14 mouse cellular contexts compared by ENCODE assay signal in genomic region chr6:145713241-145714114, GRCm38 (mm10). TPM values are rescaled to one million over a fixed set of nuclear protein-coding genes. Genes with fewer than 3 reads are reported as not detected.
A peak's percentile ranks its signal among the peaks of the same experiment; 100 is the strongest.
DNase-seq lines count a peak whose midpoint lies in the region; ATAC-seq and TF ChIP-seq lines count a peak whose summit lies in the region.
"Had no signal": no experiment of that assay in that cellular context is flagged by ENCODE, and none has a peak within 500 bp of the region (broad histone marks: within the 10 kb centered on the region; RNA-seq: fewer than 3 reads in every experiment).

No protein-coding gene starts in this region.

- no peaks in the 10 kb centered on the region for H3K27me3 ChIP-seq in hindbrain, embryonic 11.5 days (ENCODE audit: control insufficient read depth, insufficient read depth, low read length)
- no peaks in the 10 kb centered on the region for H3K27me3 ChIP-seq in hindbrain, embryonic 13.5 days
- no peaks in the 10 kb centered on the region for H3K27me3 ChIP-seq in embryonic facial prominence, embryonic 11.5 days (ENCODE audit: control insufficient read depth, insufficient read depth, low read length)
- H3K27me3 ChIP-seq in myocyte (ENCODE audit: control insufficient read depth, insufficient read depth, insufficient read length) = no peaks in the 10 kb centered on the region
- no peaks in the 10 kb centered on the region for H3K27me3 ChIP-seq in heart, embryonic 11.5 days (ENCODE audit: control insufficient read depth, insufficient read depth, low read length)
- H3K27me3 ChIP-seq: liver, embryonic 12.5 days had no signal

- H3K9me3 ChIP-seq in hindbrain, embryonic 11.5 days (ENCODE audit: control insufficient read depth, low read length) = no peaks in the 10 kb centered on the region
- H3K9me3 ChIP-seq in hindbrain, embryonic 13.5 days = no peaks in the 10 kb centered on the region
- no peaks in the 10 kb centered on the region for H3K9me3 ChIP-seq in embryonic facial prominence, embryonic 11.5 days (replicated peaks; ENCODE audit: control insufficient read depth, low read length)
- no peaks in the 10 kb centered on the region for H3K9me3 ChIP-seq in heart, embryonic 11.5 days (replicated peaks; ENCODE audit: control insufficient read depth, low read length)
- H3K9me3 ChIP-seq: liver, embryonic 12.5 days had no signal

- no peak overlapping the region for H3ac ChIP-seq in myocyte (ENCODE audit: control insufficient read depth, insufficient read length)

- H3K4me2 ChIP-seq in hindbrain, embryonic 11.5 days (replicated peaks; ENCODE audit: low read depth, low read length) = no peak overlapping the region
- H3K4me2 ChIP-seq in hindbrain, embryonic 13.5 days = no peak overlapping the region
- H3K4me2 ChIP-seq in embryonic facial prominence, embryonic 11.5 days (ENCODE audit: low read depth, low read length) = no peak overlapping the region
- peak overlapping the region; percentile 24 for H3K4me2 ChIP-seq in myocyte (ENCODE audit: low read depth)
- no peak overlapping the region for H3K4me2 ChIP-seq in heart, embryonic 11.5 days
- H3K4me2 ChIP-seq: liver, embryonic 12.5 days had no signal

- no peaks in the 10 kb centered on the region for H3K79me2 ChIP-seq in myocyte (ENCODE audit: control insufficient read depth, insufficient read depth)

- 0 out of 2 replicates have a peak, but pooled peaks have one; percentile 43 for ATAC-seq in hindbrain, embryonic 11.5 days (ENCODE audit: low FRiP score)
- no peak; the same call in 1 of the 2 replicates for ATAC-seq in hindbrain, embryonic 13.5 days (ENCODE audit: low FRiP score)
- no peak for ATAC-seq in embryonic facial prominence, embryonic 11.5 days (replicated peaks; ENCODE audit: insufficient number of reproducible peaks, low FRiP score, low TSS enrichment, low read depth)
- ATAC-seq in heart, embryonic 11.5 days (replicated peaks; ENCODE audit: insufficient number of reproducible peaks, low FRiP score, low TSS enrichment) = no peak
- ATAC-seq: CD4-positive, CD25-positive, alpha-beta regulatory T cell, adult 4 months; inflammation-experienced regulatory T-cells, adult 6 months; liver, embryonic 12.5 days had no signal

- H3K4me3 ChIP-seq in hindbrain, embryonic 11.5 days (ENCODE audit: low read depth, low read length) = no peak overlapping the region
- no peak overlapping the region for H3K4me3 ChIP-seq in hindbrain, embryonic 13.5 days
- no peak overlapping the region for H3K4me3 ChIP-seq in embryonic facial prominence, embryonic 11.5 days (ENCODE audit: low read depth, low read length)
- no peak overlapping the region for H3K4me3 ChIP-seq in myocyte
- no peak overlapping the region for H3K4me3 ChIP-seq in heart, embryonic 11.5 days (ENCODE audit: low read depth, low read length)
- H3K4me3 ChIP-seq: liver, embryonic 12.5 days had no signal

- no peak overlapping the region for H3K27ac ChIP-seq in hindbrain, embryonic 11.5 days (ENCODE audit: low read depth, low read length)
- no peak overlapping the region for H3K27ac ChIP-seq in hindbrain, embryonic 13.5 days
- H3K27ac ChIP-seq in embryonic facial prominence, embryonic 11.5 days (replicated peaks; ENCODE audit: low read depth, low read length) = no peak overlapping the region
- H3K27ac ChIP-seq in heart, embryonic 11.5 days (ENCODE audit: low read depth, low read length) = no peak overlapping the region; the same call in 1 of the 2 replicates
- H3K27ac ChIP-seq: liver, embryonic 12.5 days had no signal

- peaks cover 4% of the 10 kb centered on the region for H3K4me1 ChIP-seq in hindbrain, embryonic 11.5 days (replicated peaks; ENCODE audit: control insufficient read depth, insufficient read depth, low read length)
- peaks cover 9% of the 10 kb centered on the region for H3K4me1 ChIP-seq in hindbrain, embryonic 13.5 days (replicated peaks)
- no peaks in the 10 kb centered on the region for H3K4me1 ChIP-seq in embryonic facial prominence, embryonic 11.5 days (ENCODE audit: control insufficient read depth, insufficient read depth, low read length)
- H3K4me1 ChIP-seq in heart, embryonic 11.5 days (ENCODE audit: control insufficient read depth, insufficient read depth, low read length) = peaks cover 4% of the 10 kb centered on the region; the same call in 1 of the 2 replicates
- H3K4me1 ChIP-seq: liver, embryonic 12.5 days had no signal

- 32% methylated on average over 8 of the region's 8 CpGs for WGBS in hindbrain, embryonic 11.5 days
- WGBS in hindbrain, embryonic 13.5 days = 26% methylated on average over 8 of the region's 8 CpGs
- WGBS in embryonic facial prominence, embryonic 11.5 days = 50% methylated on average over 8 of the region's 8 CpGs
- WGBS in heart, embryonic 11.5 days (ENCODE audit: insufficient replicate concordance) = 52% methylated on average over 8 of the region's 8 CpGs

- H3K9ac ChIP-seq in hindbrain, embryonic 11.5 days (ENCODE audit: low read depth, low read length) = 0 out of 2 replicates have a peak overlapping the region, but pooled peaks have one; percentile 7
- H3K9ac ChIP-seq in hindbrain, embryonic 13.5 days = no peak overlapping the region
- no peak overlapping the region for H3K9ac ChIP-seq in embryonic facial prominence, embryonic 11.5 days (replicated peaks; ENCODE audit: low read length)
- H3K9ac ChIP-seq in heart, embryonic 11.5 days (ENCODE audit: low read depth, low read length) = no peak overlapping the region
- H3K9ac ChIP-seq: liver, embryonic 12.5 days had no signal

- TF ChIP-seq POLR2A in myocyte (IDR thresholded peaks at IDR 0.05; ENCODE audit: insufficient read length, low read depth) = no peak

- peak; percentile 22 for DNase-seq in hindbrain, embryonic 11.5 days (ENCODE audit: low spot score)
- DNase-seq in Muller cell, postnatal 12 days (ENCODE audit: inconsistent ontology term) = peak; percentile 69
- DNase-seq in embryonic facial prominence, embryonic 11.5 days (ENCODE audit: low spot score) = peak; percentile 36
- DNase-seq in heart, postnatal 14 days = no peak
- DNase-seq in liver = no peak
- DNase-seq: cerebellum, adult 9-10 months; lung, postnatal 14 days; thymus, postnatal 25 days had no signal

- intact Hi-C loops in heart, postnatal 14 days (cut with DNase I) = no loop called here

- no peaks in the 10 kb centered on the region for H3K36me3 ChIP-seq in hindbrain, embryonic 11.5 days (ENCODE audit: control insufficient read depth, insufficient read depth, low read length)
- H3K36me3 ChIP-seq in hindbrain, embryonic 13.5 days = no peaks in the 10 kb centered on the region
- H3K36me3 ChIP-seq in embryonic facial prominence, embryonic 11.5 days (replicated peaks; ENCODE audit: control insufficient read depth, insufficient read depth, low read depth, low read length) = no peaks in the 10 kb centered on the region
- no peaks in the 10 kb centered on the region for H3K36me3 ChIP-seq in myocyte (ENCODE audit: control insufficient read depth, insufficient read depth)
- H3K36me3 ChIP-seq in heart, embryonic 11.5 days (ENCODE audit: control insufficient read depth, insufficient read depth, low read length) = no peaks in the 10 kb centered on the region
- H3K36me3 ChIP-seq: liver, embryonic 12.5 days had no signal

TF ChIP-seq in myocyte, 11 proteins besides CTCF, POLR2A, EP300 and RAD21:
- TF ChIP-seq REST (IDR thresholded peaks at IDR 0.05; ENCODE audit: insufficient read depth, insufficient read length) (no peak), TCF3 (IDR thresholded peaks at IDR 0.05; ENCODE audit: insufficient read length, low read depth) (no peak), TCF12 (IDR thresholded peaks at IDR 0.05; ENCODE audit: insufficient read depth, poor library complexity, severe bottlenecking) (no peak), E2F4 (IDR thresholded peaks at IDR 0.05; ENCODE audit: insufficient read depth) (no peak), CEBPB (IDR thresholded peaks at IDR 0.05; ENCODE audit: insufficient read depth, poor library complexity, severe bottlenecking) (no peak)

RNA-seq across cellular contexts. Expression of gene Rassf8, which starts 33.1 kb away (rescaled TPM):
- polyA plus RNA-seq in hindbrain, embryonic 11.5 days (2014; fragmentation: Nextera tagmentation; extraction: Ambion mirVana) = 4.2 and 7.0 TPM in 2 replicates
- 3.7 and 4.3 TPM in 2 replicates for polyA plus RNA-seq in hindbrain, embryonic 13.5 days (2015; fragmentation: Nextera tagmentation; extraction: Ambion mirVana)
- 5.5 and 8.2 TPM in 2 replicates for polyA plus RNA-seq in embryonic facial prominence, embryonic 11.5 days (2014; fragmentation: Nextera tagmentation; extraction: Ambion mirVana)
- 6.3 TPM for polyA plus RNA-seq in myocyte (2012; fragmentation: generic; extraction: Trizol)
- 10 to 100 TPM; 58.2 to 58.4 TPM for total RNA-seq in heart, postnatal 14 days (2021)
- polyA plus RNA-seq in heart, embryonic 11.5 days (2014; fragmentation: Nextera tagmentation; extraction: Ambion mirVana) = 10.0 and 12.5 TPM in 2 replicates

Comparison
In these comparisons a context has a peak if more than half of its experiments do, and no peak if none do; other contexts are left out.
1. DNase-seq: peak in hindbrain, embryonic 11.5 days (single experiment), Muller cell, postnatal 12 days (single experiment) and embryonic facial prominence, embryonic 11.5 days (single experiment); none in heart, postnatal 14 days (0 of 2) and liver (single experiment).